Mouse (Mus musculus): Measurements from ENCODE around the gene Zfp1.

Gene Zfp1

DNA sequence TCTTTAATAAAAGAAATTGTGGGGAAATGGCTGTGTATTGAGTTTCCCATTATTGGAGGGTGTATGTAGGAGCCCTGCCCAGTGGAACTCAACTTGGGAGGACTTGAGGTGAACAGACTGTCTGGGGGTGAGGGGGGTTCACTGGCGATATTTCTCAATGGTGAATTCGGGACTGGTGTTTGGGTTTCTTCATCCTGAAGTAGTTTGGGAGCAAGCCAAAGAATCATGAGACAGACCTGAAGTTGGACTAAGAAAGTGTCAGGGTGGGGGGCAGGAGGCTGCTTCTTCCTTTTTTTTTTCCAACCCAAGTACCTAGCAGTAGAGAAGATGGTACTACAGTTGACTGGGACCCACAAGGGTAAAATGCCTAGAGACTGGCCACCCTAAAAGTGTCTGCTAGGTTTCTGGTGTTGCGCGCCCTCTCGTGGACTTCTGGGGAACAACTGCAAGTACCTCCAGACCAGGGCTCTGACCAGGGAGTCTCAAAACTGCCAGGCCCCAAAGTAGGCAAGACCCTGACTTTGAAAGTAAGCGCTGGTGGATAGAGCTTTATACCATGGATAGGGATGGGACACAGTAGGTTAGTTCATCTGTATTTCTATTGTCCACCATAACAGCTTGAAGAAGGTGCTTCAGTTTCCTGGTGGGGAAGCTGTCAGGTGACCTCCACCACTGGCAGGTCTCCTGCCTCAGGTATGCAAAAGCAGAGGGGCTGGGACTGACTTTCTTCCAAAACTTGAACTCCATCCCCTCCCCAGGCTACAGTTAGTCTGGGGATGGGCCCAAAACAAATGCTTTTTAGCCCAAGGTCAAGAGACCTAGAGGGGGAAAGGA lies 17.3 kb upstream of the Zfp1 start:
- DNase-seq (ENCODE audit: low spot score), result peak; percentile 72

DNA sequence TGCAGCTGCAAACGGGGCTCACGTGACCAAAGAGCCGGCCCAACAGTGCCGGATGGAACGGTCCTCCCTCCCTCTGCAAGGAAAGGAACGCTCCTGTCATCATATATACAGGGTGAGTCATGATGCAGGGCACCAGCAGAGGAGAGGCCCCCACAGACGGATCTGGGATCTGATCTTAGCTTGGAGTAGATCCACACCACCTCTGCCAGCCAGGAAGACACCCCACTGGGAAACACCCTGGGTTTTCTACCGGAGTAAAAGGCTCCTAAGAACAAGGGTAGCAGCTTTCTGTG lies 16.7 kb upstream of the Zfp1 start:
- DNase-seq (ENCODE audit: low spot score), result peak; percentile 16

DNA sequence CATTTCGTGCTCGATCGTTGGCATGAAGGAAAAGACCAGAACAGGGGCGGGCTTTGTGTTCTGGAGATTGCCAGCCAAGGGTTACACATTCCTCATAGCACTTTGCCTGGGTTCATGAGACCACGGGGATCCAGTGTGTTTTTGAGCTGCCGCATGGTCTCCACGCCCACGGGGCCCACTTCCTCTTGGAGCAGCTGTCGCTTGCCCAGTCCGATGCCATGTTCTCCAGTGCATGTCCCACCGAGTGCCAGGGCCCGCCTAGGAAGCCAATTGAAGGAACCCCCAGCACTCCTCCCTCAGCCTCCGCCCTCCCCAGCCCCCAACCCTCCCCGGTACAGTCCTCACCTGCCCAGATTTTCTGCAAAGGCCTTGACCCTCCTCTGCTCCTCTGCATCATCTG lies 16.3 kb upstream of the Zfp1 start:
- DNase-seq (ENCODE audit: low spot score), result no peak

DNA sequence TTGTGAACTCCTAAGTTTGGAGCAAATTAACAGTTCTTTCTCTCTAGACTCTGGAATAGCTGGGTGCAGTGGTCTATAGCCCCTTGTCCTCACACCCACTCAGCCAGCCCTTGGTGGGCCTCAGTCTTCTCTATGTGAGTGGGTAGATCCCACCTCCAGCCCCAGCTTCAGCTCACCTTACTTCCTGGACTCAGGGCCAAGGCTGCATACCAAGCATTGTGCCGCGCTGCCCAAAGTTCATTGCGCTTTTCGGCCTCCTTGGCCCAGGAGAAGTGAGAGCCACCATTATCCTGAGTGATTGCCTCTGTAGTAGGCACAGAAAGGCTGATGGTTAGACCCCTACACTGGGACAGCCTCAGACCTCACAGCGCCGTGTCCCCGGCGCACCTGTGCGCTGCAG lies 15.3 kb upstream of the Zfp1 start:
- DNase-seq (ENCODE audit: low spot score), result no peak

DNA sequence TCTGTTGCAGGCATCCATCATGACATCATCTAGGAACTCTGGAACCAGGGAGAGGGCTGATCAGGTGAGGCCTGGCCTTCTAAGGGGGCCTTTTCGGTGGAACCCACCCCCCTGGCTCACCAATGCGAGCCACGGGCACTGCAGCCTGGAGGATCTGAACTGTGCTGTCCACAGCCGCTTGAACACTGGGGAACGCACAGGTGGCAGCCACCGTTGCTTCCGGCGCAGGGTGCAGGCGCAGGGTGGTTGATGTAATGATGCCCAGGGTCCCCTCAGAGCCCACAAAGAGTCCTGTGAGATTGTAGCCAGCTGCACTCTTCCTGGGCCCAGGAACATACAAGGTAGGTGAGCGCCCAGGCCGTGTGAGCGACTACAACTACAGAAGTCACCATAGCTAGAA lies 14.8 kb upstream of the Zfp1 start:
- no peak for DNase-seq (ENCODE audit: low spot score)

DNA sequence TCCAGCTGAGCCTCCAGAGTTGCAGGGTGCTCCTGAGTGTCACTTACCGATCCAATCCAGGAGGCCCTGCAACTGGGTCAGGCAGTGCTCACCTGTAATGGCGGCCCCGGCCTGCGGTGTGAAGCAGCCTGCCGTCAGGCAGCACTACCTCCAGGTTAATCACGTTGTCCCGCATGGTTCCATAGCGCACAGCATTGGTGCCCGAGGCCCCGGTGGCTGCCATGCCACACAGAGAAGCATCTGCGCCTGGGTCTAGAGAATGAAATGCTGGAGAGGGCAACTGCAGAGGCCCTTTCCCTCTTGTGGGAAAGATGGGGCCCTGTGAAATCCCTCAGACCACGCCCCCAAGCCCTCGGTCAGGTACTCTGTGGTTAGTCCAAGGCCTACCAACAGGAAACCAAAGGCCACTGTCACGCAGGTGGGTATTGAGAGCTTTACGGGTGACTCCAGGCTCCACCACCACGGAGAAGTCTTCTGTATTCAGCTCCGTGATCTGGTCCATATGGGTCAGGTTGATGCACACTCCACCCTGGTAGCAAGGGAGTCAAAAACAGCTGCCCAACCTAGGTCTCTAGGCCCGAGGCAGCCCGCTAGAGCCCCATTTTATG lies 14.2 kb upstream of the Zfp1 start:
- DNase-seq (ENCODE audit: low spot score), result no peak

DNA sequence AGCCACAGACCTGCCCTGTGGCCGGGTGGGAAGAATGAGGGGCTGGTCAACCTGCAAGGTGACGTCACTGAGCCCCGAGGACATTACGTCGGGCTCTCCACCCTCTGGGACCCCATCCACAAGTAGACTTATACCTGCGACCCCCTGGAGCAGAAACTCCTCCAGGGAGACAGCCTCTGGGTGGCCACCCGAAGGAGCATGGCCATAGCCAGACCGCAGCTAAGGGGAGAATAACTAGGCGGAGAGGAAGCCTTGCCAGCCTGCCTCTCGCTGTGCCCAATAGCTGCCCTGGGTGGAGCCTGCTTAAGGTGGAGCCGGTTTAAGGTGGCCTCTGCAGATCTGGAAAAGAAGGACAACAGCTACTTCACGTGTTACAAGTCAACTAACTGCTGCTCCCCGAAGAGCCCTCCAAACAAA lies 13.1 kb upstream of the Zfp1 start, which contains the start of gene Ldhd:
Ldhd (minus strand) TSS at position 270 of the 417 bp plus-strand sequence.
- peak; percentile 70 for DNase-seq (ENCODE audit: low spot score)

DNA sequence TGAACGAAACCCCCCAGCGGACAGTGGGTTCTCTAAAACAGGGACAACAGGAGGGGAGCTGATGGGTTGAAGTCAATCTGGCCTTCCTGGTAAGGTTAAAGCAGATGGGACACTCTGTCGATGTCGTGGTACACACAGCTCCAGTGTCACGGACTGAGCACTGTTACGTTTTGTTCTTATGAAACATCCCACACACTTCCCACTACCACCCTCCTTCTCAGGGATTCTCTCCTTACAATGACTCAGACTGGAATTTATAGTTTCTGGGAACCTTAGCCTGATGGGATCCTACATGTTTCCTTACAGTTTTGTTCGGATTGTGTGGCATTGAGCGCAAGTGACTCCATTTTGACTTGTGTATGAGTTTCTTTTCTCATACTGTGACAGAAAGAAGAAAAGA lies 11.6 kb upstream of the Zfp1 start:
- no peak for DNase-seq (ENCODE audit: low spot score)

DNA sequence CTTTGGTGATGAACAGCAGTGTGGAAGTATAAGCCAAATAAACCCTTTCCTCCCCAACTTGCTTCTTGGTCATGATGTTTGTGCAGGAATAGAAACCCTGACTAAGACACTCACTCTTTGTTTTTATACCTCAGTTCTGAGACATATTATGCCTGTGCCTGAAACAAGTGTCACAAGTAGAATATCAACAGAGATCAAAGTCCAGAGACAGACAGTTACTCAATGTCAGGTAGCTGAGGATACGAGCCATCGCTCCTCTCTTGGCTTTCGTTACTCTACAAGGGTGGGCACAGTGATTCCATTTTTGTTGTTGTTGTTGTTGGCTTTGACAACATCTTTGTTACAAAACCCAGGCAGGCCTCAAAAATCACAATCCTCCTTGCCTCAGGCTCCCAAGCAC lies 10.2 kb upstream of the Zfp1 start:
- DNase-seq (ENCODE audit: low spot score), result no peak

DNA sequence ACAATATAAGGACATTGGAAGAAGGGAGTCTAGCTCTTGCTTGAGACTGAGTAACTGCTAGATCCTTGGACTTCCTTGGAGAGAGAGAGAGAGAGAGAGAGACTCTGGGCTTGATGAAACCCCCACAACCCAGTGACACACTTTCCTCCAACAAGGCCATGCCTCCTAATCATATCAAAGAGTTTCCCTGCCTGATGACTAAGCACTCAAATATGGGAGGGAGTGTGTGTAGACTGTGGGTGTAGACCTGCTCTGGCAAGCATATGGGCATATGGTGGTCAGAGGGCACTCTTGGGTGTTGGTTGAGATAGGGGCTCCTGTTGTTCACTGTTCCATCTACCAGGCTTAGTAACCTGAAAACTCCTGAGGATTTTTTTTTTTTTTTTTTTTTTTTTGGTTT lies 5.1 kb upstream of the Zfp1 start:
- no peak for DNase-seq (ENCODE audit: low spot score)

DNA sequence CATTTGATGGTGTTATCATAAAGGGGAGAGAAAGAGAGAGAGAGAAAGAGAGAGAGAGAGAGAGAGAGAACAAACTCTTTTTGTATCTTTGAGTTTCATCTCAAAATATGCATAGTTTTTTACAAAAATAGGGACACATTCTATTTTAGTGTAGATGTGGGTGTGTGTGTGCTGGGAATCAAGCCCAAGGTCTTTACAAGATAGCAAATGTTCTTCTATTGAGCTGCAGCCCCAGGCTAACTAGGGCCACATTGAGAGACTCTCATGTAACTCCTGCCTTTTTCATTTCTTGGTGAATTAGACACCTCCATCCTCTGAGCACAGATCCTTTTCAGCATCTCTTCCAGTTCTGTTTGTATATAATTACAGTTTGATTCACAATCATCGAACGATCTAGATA lies 2.1 kb upstream of the Zfp1 start:
- DNase-seq (ENCODE audit: low spot score), result no peak

DNA sequence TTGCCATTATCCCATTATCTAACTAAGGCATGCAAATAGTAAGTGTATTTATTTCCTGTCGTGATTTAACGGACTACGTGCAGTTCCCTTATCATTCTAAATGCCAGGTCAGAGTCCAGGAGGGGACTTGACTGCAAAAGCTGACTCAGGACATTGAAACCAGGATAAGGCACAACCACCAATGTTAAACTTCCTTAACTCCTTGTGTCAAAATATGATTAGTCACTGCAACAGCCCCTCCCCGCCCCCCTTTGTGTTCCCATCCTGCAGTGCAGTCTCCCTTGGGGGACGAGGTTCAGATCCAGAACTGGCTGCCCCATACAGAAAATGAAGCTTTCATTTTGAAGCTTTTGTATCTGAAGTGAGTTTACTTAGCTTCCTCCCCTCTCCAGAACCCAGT lies 705 bp upstream of the Zfp1 start:
- no peak for DNase-seq (ENCODE audit: low spot score)

DNA sequence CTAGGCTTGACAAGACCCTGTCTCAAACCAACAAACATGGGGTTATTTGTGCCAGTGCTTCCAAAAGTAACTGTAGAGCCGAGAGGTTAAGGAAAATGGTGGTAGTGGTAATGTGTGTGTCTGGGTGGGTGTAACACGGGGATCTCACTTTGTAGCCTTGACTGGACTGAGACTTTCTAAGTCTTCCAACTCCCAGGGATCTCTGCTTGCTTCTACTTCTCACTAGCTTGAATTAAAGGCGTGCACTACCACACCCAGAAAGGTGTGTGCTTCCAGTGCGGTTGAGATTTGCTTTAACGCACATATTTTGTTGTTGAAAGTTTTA lies 300 bp upstream of the Zfp1 start:
- no peak for DNase-seq (ENCODE audit: low spot score)

DNA sequence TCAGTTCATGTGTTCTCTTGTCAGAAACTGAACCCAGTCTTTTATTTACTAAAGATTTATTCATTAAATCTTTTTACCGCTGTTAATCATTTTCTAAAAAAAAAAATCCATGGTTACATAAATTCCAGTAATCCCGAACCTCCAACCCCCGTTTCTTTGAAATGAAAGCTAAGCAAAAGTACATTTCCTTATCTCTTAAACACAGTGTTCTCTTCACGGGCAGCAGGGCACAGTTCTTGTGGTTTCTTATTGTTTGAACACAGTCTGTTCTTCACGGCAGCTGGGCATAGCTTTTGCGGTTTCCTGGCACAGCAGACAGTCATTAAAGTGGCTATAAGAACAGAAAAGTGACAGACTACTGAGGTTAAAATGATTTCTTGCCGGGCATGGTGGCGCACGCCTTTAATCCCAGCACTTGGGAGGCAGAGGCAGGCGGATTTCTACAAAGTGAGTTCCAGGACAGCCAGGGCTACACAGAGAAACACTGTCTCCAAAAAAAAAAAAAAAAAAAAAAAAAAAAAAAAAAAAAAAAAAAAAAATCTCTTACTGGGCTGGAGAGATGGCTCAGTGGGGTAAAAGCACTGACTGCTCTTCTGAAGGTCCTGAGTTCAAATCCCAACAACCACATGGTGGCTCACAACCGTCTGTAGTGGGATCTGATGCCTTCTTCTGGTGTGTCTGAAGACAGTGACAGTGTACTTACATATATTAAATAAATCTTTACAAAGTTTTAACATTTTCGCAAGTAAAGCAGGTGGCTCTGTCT lies 1.3 kb downstream of the Zfp1 start:
- peak; percentile 14 for DNase-seq (ENCODE audit: low spot score)

DNA sequence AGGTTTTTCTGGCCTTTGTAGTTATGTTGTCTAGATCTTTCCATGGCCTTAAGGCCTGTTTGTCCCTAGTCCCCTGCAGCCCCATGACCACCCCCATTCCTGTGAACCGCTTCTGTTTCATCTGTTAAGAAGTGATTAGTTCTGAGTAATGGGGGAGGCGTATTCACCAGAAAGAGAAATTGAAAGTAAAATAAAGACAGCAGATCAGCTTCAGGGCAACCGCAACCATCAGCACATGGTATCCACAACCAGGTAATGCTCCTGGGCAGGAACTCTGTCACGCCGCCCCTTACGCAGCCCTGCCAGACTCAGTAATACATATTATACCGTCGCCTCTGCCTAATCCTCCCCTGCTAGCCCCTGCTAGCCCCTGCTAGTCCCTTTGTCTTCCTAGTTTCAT lies 2.5 kb downstream of the Zfp1 start:
- no peak for DNase-seq (ENCODE audit: low spot score)

DNA sequence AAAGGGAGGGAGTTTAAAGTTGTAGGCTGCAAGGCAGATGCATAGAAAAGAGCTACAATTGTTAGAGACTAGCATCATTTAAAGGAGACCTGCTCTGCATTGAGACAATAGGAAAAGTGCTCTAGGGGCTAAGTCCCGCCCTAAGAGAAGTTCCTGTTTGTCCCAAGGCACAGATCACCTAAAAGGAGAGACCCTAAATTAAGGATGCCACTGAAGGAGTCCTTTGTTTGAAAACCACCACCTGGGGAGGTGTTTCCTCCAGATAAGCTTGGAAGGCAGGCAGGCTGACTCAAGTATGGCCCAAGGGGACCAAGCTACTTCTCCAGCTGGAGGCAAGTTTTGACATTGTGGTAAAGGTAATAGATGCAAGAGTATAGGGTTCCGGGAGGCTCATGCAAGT lies 5.6 kb downstream of the Zfp1 start:
- no peak for DNase-seq (ENCODE audit: low spot score)

DNA sequence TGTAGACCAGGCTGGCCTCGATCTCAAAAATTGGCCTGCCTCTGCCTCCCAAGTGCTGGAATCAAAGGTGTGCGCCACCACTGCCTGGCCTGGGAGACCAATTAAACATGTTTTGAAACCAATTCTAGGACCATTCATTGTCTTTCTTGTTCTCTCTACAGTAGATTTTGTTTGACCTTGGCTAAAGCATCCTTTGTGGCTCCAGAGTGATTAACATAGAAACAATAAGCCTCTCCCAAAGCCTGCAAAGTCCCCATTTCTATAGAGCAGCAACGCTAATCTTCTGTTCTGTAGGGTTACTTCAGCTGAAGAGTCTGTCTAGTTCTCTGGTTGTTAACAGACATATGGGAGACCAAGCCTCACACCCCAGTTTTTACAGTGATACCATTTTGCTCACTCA lies 7.5 kb downstream of the Zfp1 start:
- DNase-seq (ENCODE audit: low spot score), result no peak

DNA sequence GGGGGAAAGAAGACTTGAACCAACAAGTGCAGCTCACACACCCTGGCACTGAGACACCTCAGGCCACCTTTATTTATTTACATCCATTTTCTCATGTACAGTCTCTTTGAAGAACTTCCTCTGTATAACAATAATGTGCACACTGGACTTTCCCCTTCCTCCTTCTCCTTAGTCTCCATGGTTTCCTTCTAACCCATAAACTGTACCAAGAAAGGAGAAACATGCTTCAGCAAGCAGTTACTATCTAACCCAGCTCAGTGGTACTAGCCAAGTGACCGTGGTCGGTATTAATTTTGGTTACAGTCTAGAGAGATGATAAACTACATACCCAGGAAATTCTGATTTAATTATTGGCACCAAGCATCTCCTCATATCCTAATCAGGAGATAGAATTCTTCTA lies 10.3 kb downstream of the Zfp1 start:
- no peak for DNase-seq (ENCODE audit: low spot score)

DNA sequence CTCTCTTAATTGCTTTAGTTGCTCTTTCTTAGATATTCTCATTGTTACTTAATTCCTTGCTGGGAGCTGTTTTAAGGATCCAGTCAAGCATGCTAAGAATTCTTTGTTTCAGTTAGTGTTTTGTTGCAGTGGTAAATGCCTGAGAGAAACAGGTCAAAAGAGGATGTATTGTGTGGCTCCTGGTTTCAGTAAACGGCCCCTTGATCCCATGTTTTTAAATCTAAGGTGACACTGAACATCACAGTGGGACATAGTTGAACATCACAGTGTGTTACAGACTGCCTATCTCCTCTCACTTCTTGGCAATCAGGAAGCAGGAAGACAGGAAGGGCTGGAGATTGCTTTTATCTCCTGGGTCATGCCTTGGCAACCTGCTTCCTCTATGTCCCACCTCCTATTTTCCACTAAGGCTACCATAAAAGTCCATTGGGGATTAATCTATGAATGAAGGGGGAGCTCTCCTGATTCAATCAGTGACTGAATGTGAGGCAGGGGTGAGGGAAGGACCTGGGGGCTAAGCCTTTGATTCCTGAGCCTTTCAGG lies 14.2 kb downstream of the Zfp1 start:
- no peak for DNase-seq (ENCODE audit: low spot score)

DNA sequence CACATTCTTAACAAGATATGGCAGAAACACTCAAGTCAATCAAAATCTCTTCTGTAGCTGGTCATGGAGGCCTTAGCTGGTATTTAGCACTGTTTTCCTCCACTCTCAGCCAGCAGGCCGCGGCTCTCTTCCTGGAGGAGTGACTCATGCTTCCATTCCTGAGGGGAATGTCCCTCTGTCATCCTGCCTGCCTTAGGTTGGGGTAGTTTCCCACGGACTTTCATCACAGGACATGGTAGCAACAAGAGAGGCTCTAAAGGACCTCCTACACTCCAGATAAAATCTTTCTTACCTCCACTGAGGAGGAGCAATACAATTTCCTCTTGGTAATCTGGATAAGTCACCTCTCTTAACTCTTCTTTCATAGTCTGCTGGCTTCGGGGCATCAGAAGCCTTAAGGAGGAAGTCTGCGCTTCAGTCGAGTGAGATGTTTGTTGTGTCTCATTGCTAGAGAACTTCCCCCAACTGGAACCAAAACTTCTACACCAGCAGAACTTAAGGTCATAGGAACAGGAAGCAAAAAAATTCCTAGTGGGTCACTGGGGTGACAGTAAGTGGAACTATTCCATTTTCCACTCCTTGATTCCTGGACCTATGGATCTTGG lies 15.7 kb downstream of the Zfp1 start:
- DNase-seq (ENCODE audit: low spot score), result no peak

DNA sequence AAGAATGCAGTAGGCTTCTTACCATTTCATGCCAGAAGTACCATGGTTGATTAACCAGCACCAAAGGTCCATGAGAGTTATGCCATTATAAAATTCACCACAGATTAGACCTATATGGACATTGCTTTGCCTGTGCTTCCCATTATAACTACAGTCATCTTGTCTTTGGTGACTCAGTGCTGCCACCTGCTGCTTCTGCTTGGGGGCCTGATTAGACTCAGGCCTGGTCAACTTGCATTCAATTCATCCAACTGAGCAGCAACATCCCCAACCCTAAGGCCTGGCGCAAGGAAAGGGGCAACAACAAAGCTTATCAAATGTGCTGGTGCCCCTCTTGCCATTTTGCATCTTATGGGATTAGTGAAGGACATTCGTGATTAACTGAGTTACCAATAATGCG lies 19.3 kb downstream of the Zfp1 start:
- DNase-seq (ENCODE audit: low spot score), result peak; percentile 82

DNA sequence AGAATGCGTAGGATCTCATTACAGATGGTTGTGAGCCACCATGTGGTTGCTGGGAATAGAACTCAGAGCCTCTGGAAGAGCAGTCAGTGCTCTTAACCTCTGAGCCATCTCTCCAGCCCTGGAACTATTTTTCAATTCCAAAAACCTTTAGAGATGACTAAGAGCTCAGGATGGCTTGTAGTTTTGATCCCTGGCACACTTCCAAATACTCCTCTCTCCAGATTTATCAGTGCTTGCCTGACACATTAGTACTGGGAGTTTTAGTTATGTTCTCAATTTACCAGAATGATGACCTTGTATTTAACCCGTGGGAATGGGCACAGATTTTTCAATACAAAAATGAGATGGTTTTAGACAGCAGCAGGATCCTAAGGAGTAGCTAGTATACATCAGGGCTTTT lies 23.6 kb downstream of the Zfp1 start:
- DNase-seq (ENCODE audit: low spot score), result no peak

DNA sequence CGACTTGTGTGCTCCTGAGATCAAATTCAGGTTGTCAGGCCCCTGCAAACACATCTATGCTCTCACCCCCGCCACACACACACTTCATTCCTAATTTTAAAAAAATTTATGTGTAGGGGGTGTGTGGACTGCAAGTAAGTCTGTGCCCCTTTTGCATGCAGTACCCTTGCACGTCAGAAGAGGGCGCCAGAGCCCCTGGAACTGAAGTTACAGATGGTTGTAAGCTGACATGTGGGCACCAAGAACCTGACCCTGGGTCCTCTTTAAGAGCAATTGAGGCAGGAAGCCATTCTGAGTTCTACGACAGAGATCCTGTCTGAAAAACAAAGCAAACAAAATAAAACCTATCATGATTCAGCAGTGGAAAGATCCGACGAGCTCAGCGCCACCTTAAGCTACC lies 33.0 kb downstream of the Zfp1 start:
- no peak for DNase-seq (ENCODE audit: low spot score)

Measured in ovary, postnatal 36 days (tissue).